Mouse (Mus musculus): ENCODE measurements around the gene Axl.

GRCm38 (mm10) chr7:25812195-25812594 is 23.7 kb upstream of the Axl start:
- TF ChIP-seq POLR2A (IDR thresholded peaks at IDR 0.05; ENCODE audit: borderline replicate concordance, low read depth, low read length), result no peak
- TF ChIP-seq CTCF (IDR thresholded peaks at IDR 0.05; ENCODE audit: low read depth, low read length), result no peak

Measured in bone marrow macrophage, adult 2 months (primary cell).